1 mouse cellular context compared by ENCODE assay signal in genomic region chr3:79537023-79537422, GRCm38 (mm10).
TF ChIP-seq lines count a peak whose summit lies in the region.

No protein-coding gene starts in this region.

TF ChIP-seq in MEL, 35 proteins besides CTCF, POLR2A, EP300 and RAD21 (continued from another document):
- no peak for TF ChIP-seq POLR2AphosphoS2 (IDR thresholded peaks at IDR 0.05; ENCODE audit: low read length)
- peak; percentile 49; the same call in 1 of the 2 replicates for TF ChIP-seq MAZ (IDR thresholded peaks at IDR 0.05; ENCODE audit: low read depth, low read length)
- peak; percentile 35; the same call in 1 of the 2 replicates for TF ChIP-seq MAX (IDR thresholded peaks at IDR 0.05; ENCODE audit: low read length)
- TF ChIP-seq POLR2AphosphoS5 (IDR thresholded peaks at IDR 0.05; ENCODE audit: borderline replicate concordance, low read depth, low read length), result no peak
- TF ChIP-seq NRF1 (IDR thresholded peaks at IDR 0.05; ENCODE audit: insufficient read depth, low read depth, low read length, poor library complexity, severe bottlenecking), result no peak
- TF ChIP-seq MAFK (IDR thresholded peaks at IDR 0.05; ENCODE audit: borderline replicate concordance, low read depth, low read length), result peak; percentile 63; the same call in 1 of the 2 replicates
- no peak for TF ChIP-seq GABPA (IDR thresholded peaks at IDR 0.05; ENCODE audit: low read depth, low read length)
- TF ChIP-seq TCF12 (IDR thresholded peaks at IDR 0.05; ENCODE audit: low read depth, low read length), result peak; percentile 90
- TF ChIP-seq UBTF (IDR thresholded peaks at IDR 0.05; ENCODE audit: borderline replicate concordance, insufficient read depth, low read depth, low read length), result no peak
- peak; percentile 86 for TF ChIP-seq ETS1 (IDR thresholded peaks at IDR 0.05; ENCODE audit: low read depth, low read length)
- TF ChIP-seq USF1 (IDR thresholded peaks at IDR 0.05; ENCODE audit: low read depth, low read length), result no peak
- TF ChIP-seq CHD2 (IDR thresholded peaks at IDR 0.05; ENCODE audit: low read length), result no peak
- no peak for TF ChIP-seq ZKSCAN1 (IDR thresholded peaks at IDR 0.05; ENCODE audit: low read depth, low read length)
- TF ChIP-seq MYC (IDR thresholded peaks at IDR 0.05; ENCODE audit: low read depth, low read length), result peak; percentile 34; the same call in 1 of the 2 replicates
- TF ChIP-seq ZNF384 (IDR thresholded peaks at IDR 0.05; ENCODE audit: low read depth, low read length), result no peak
- TF ChIP-seq RCOR1 (IDR thresholded peaks at IDR 0.05; ENCODE audit: low read depth, low read length), result peak; percentile 91
- TF ChIP-seq BHLHE40 (IDR thresholded peaks at IDR 0.05; ENCODE audit: borderline replicate concordance, low read depth, low read length), result peak; percentile 64; the same call in 1 of the 2 replicates
